Mouse (Mus musculus): ENCODE results near the gene Naa15. TPM values are rescaled to one million over a fixed set of nuclear protein-coding genes. Genes with fewer than 3 reads are reported as not detected.
A peak's percentile ranks its signal among the peaks of the same experiment; 100 is the strongest.

Naa15 gene
- total and polyA plus RNA-seq, 3 experiments: 27.6 to 95.3 (median 59.0) TPM

- peak; percentile 79 for DNase-seq (ENCODE audit: extremely low read depth)
- no peaks in the 10 kb centered on the region for H3K27me3 ChIP-seq (replicated peaks)
- H3K36me3 ChIP-seq (replicated peaks in 1 of 2; ENCODE audit: control insufficient read depth in 1 of 2, insufficient read depth in 1 of 2, low read length in 1 of 2): no peaks in the 10 kb centered on the region
- in situ Hi-C loops (cut with MboI; ENCODE audit: low pct_ligation_motif_present, low pct_unique_long_range_greater_than_20kb, low sequenced_read_pairs): no loop called here
- peak overlapping the region in 1 of 3 experiments; percentile 12 for H3K4me3 ChIP-seq (replicated peaks in 1 of 3; ENCODE audit: low read depth in 2 of 3, low read length in 2 of 3, poor library complexity in 1 of 3)
- H3K27ac ChIP-seq (ENCODE audit: insufficient read depth, low read depth): peak overlapping the region; percentile 41
- no peaks in the 10 kb centered on the region for H3K79me2 ChIP-seq (replicated peaks; ENCODE audit: control insufficient read depth, extremely low read depth, insufficient read depth, poor library complexity, severe bottlenecking)
- peaks cover 0 to 15% of the 10 kb centered on the region in 2 experiments; a peak in 2 of 4 replicates for H3K4me1 ChIP-seq (ENCODE audit: control insufficient read depth in 1 of 2, insufficient read depth in 2 of 2)
- no peak overlapping the region for H3K9ac ChIP-seq (ENCODE audit: insufficient read depth, low read depth)
- H3K9me3 ChIP-seq (replicated peaks; ENCODE audit: low read length): no peaks in the 10 kb centered on the region
- no peak for TF ChIP-seq ZC3H11A (IDR thresholded peaks at IDR 0.05; ENCODE audit: low read depth, low read length)
- TF ChIP-seq NELFE (IDR thresholded peaks at IDR 0.05; ENCODE audit: low read depth, low read length): 0 out of 2 replicates have a peak, but pooled peaks have one; percentile 40
- no peak; the same call in 1 of the 2 replicates for TF ChIP-seq NRF1 (IDR thresholded peaks at IDR 0.05; ENCODE audit: low read depth, low read length)
- peak; percentile 70 for TF ChIP-seq BHLHE40 (IDR thresholded peaks at IDR 0.05; ENCODE audit: low read depth, low read length)
- no peak for TF ChIP-seq SMC3 (IDR thresholded peaks at IDR 0.05; ENCODE audit: low read depth, low read length)
- TF ChIP-seq MXI1 (IDR thresholded peaks at IDR 0.05; ENCODE audit: low read depth, low read length): peak; percentile 67; the same call in 1 of the 2 replicates
- TF ChIP-seq MYC (IDR thresholded peaks at IDR 0.05; ENCODE audit: low read depth, low read length): 0 out of 2 replicates have a peak, but pooled peaks have one; percentile 41
- no peak for TF ChIP-seq ZKSCAN1 (IDR thresholded peaks at IDR 0.05; ENCODE audit: borderline replicate concordance, low read depth, low read length)
- TF ChIP-seq ZNF384 (IDR thresholded peaks at IDR 0.05; ENCODE audit: low read depth, low read length): no peak
- no peak for TF ChIP-seq JUND (conservative IDR thresholded peaks at IDR 0.05; ENCODE audit: low read depth, low read length)
- no peak for TF ChIP-seq MAFK (IDR thresholded peaks at IDR 0.05; ENCODE audit: insufficient replicate concordance, low read length)
- peak; percentile 39; the same call in 1 of the 2 replicates for TF ChIP-seq MAX (IDR thresholded peaks at IDR 0.05; ENCODE audit: low read length)
- no peak for TF ChIP-seq USF2 (conservative IDR thresholded peaks at IDR 0.05; ENCODE audit: low read depth, low read length)
- TF ChIP-seq ZMIZ1 (IDR thresholded peaks at IDR 0.05; ENCODE audit: low read depth, low read length): no peak
- no peak for TF ChIP-seq CTCF (conservative IDR thresholded peaks at IDR 0.05 in 1 of 2, IDR thresholded peaks at IDR 0.05 in 1 of 2; ENCODE audit: low read depth in 2 of 2, low read length in 2 of 2)
- peak; percentile 48; the same call in 1 of the 2 replicates for TF ChIP-seq POLR2A (IDR thresholded peaks at IDR 0.05; ENCODE audit: low read depth, low read length)
- TF ChIP-seq IRF4 (IDR thresholded peaks at IDR 0.05; ENCODE audit: low read depth, low read length): peak; percentile 86
- TF ChIP-seq POLR2AphosphoS2 (IDR thresholded peaks at IDR 0.05; ENCODE audit: low read depth, low read length): no peak
- peak; percentile 75; the same call in 1 of the 2 replicates for TF ChIP-seq UBTF (IDR thresholded peaks at IDR 0.05; ENCODE audit: low read depth, low read length)
- no peak for TF ChIP-seq USF1 (IDR thresholded peaks at IDR 0.05; ENCODE audit: low read depth, low read length)
- peak; percentile 77 for TF ChIP-seq ELF1 (IDR thresholded peaks at IDR 0.05; ENCODE audit: low read depth, low read length)
- TF ChIP-seq RAD21 (IDR thresholded peaks at IDR 0.05; ENCODE audit: low read depth, low read length): no peak
- peak; percentile 84 for TF ChIP-seq ETS1 (conservative IDR thresholded peaks at IDR 0.05; ENCODE audit: low read depth, low read length)
- no peak for TF ChIP-seq CHD1 (IDR thresholded peaks at IDR 0.05; ENCODE audit: low read depth, low read length)
- TF ChIP-seq EP300 (IDR thresholded peaks at IDR 0.05; ENCODE audit: low read length): peak; percentile 82
- no peak for TF ChIP-seq TBP (conservative IDR thresholded peaks at IDR 0.05; ENCODE audit: low read depth, low read length)
- no peak for TF ChIP-seq GABPA (IDR thresholded peaks at IDR 0.05; ENCODE audit: insufficient replicate concordance, low read depth, low read length)
- TF ChIP-seq RCOR1 (conservative IDR thresholded peaks at IDR 0.05; ENCODE audit: low read depth, low read length): no peak
- no peak for TF ChIP-seq HCFC1 (IDR thresholded peaks at IDR 0.05; ENCODE audit: low read depth, low read length)
- TF ChIP-seq CHD2 (IDR thresholded peaks at IDR 0.05; ENCODE audit: low read length): no peak; the same call in 1 of the 2 replicates
- TF ChIP-seq MEF2A (IDR thresholded peaks at IDR 0.05; ENCODE audit: borderline replicate concordance, low read depth, low read length): peak; percentile 95
- no peak; the same call in 1 of the 2 replicates for TF ChIP-seq MAZ (IDR thresholded peaks at IDR 0.05; ENCODE audit: low read depth, low read length)
- peak; percentile 89; the same call in 1 of the 2 replicates for TF ChIP-seq SIN3A (IDR thresholded peaks at IDR 0.05; ENCODE audit: low read length)
- no peak for TF ChIP-seq PAX5 (IDR thresholded peaks at IDR 0.05; ENCODE audit: low read length)
- TF ChIP-seq E2F4 (IDR thresholded peaks at IDR 0.05; ENCODE audit: insufficient replicate concordance, low read depth, low read length): no peak
- TF ChIP-seq KAT2A (IDR thresholded peaks at IDR 0.05; ENCODE audit: insufficient replicate concordance, low read length): no peak
- TF ChIP-seq TCF12 (IDR thresholded peaks at IDR 0.05; ENCODE audit: low read depth, low read length): peak; percentile 89
- TF ChIP-seq JUN (IDR thresholded peaks at IDR 0.05; ENCODE audit: insufficient read depth, low read depth, low read length): no peak
- peak overlapping the region; percentile 69; the same call in 1 of the 2 replicates for H3K4me2 ChIP-seq (ENCODE audit: insufficient read depth, low read depth, poor library complexity, severe bottlenecking)
- dilution Hi-C loops (cut with MboI; ENCODE audit: extremely low pct_ligation_motif_present, extremely low pct_unique_long_range_greater_than_20kb, low sequenced_read_pairs): no loop called here
Measured at GRCm38 (mm10) chr3:51505465-51505864, 90.5 kb downstream of the Naa15 start.

Measured in CH12.LX (cell line).